Mouse (Mus musculus) liver, embryonic 14.5 days (tissue): ENCODE data around the gene Fgfr2.

Source experiments
- CTCF ChIP-seq: IDR thresholded peaks from 2 replicates; pipeline ENCODE4 v1.5.1; 2016; ENCODE audit warnings: antibody characterized with exemption, low read depth, control low read depth
- EP300 ChIP-seq: IDR thresholded peaks from 2 replicates; pipeline ENCODE4 v1.6.1; 2016; ENCODE audit warnings: antibody characterized with exemption, low read depth

GRCm38 (mm10) chr7:130335440-130336051 lies 2787.6 kb downstream of the Fgfr2 start:
- TF ChIP-seq CTCF: no peak
- TF ChIP-seq EP300: no peak
